Mouse (Mus musculus) erythroid progenitor cell, adult 5-6 weeks (primary cell): ENCODE results near the gene Calcoco2. TPM values are rescaled to one million over a fixed set of nuclear protein-coding genes. Genes with fewer than 3 reads are reported as not detected.
"Not testable (repeated sequence)": the region's sequence is repeated elsewhere in the genome, so short reads cannot be mapped to it uniquely, and the experiment has no call there.

Experiments used
- ATAC-seq: replicated peaks from 2 replicates; pipeline ENCODE4 v1.8.0; 2016; ENCODE audit warnings: moderate number of reproducible peaks, mild to moderate bottlenecking, moderate TSS enrichment, inconsistent platforms; ENCODE audit not compliant: poor library complexity, low FRiP score, severe bottlenecking
- total RNA-seq, 2 experiments: library from RNA; stranded (forward) in 1 of 2; stranded (reverse) in 1 of 2; fragments of 150-400 nt in 1 of 2; fragments of 186-747, 209-891 nt in 1 of 2; gene quantifications; 2 replicates each; pipeline versions ENCODE4 v1.2.3 to v1.2.4; 2015 to 2017; ENCODE audit warnings: low replicate concordance in 2 of 2

Calcoco2 gene
- not detected in 2 replicates for total RNA-seq (2015; ENCODE audit: low replicate concordance)
- total RNA-seq (2017; ENCODE audit: low replicate concordance): not detected in 2 replicates

- ATAC-seq: no peak
These were observed at the start of gene Calcoco2 for GRCm38 (mm10) chr11:96111751-96112150. Gene Calcoco2, minus strand, starts transcription at chr11:96111964.

GRCm38 (mm10) chr11:96147471-96147870, 35.7 kb upstream of the Calcoco2 start:
- ATAC-seq: no peak

- ATAC-seq: no peak
These were observed 34.0 kb upstream of the Calcoco2 start for GRCm38 (mm10) chr11:96145622-96146270.

- no peak for ATAC-seq
These were observed 32.0 kb upstream of the Calcoco2 start for GRCm38 (mm10) chr11:96143766-96144165.

- ATAC-seq: no peak
These were observed 29.0 kb upstream of the Calcoco2 start for GRCm38 (mm10) chr11:96140726-96141175.

- ATAC-seq: no peak
These were observed 24.1 kb upstream of the Calcoco2 start for GRCm38 (mm10) chr11:96135847-96136246.

GRCm38 (mm10) chr11:96133239-96133865, 21.6 kb upstream of the Calcoco2 start, which contains the start of gene Ttll6:
Gene Ttll6, plus strand, starts transcription at chr11:96133786.
- ATAC-seq: 0 out of 2 replicates have a peak, but pooled peaks have one; percentile 42

GRCm38 (mm10) chr11:96130606-96131005, 18.8 kb upstream of the Calcoco2 start:
- ATAC-seq: no peak

- ATAC-seq: no peak
These were observed 12.5 kb upstream of the Calcoco2 start for GRCm38 (mm10) chr11:96124052-96124914.

GRCm38 (mm10) chr11:96122806-96123205, 11.0 kb upstream of the Calcoco2 start:
- not testable (repeated sequence) for ATAC-seq

GRCm38 (mm10) chr11:96119401-96119800, 7.6 kb upstream of the Calcoco2 start:
- no peak for ATAC-seq

- not testable (repeated sequence) for ATAC-seq
These were observed 5.2 kb upstream of the Calcoco2 start for GRCm38 (mm10) chr11:96116925-96117324.

- ATAC-seq: no peak
These were observed 4.4 kb upstream of the Calcoco2 start for GRCm38 (mm10) chr11:96116116-96116515.

- ATAC-seq: no peak
These were observed 3.7 kb upstream of the Calcoco2 start for GRCm38 (mm10) chr11:96115416-96115815.

GRCm38 (mm10) chr11:96114077-96114476, 2.3 kb upstream of the Calcoco2 start:
- ATAC-seq: no peak

GRCm38 (mm10) chr11:96110950-96111349, 814 bp downstream of the Calcoco2 start:
- ATAC-seq: not testable (repeated sequence)

GRCm38 (mm10) chr11:96108376-96108775, 3.4 kb downstream of the Calcoco2 start:
- ATAC-seq: no peak

- peak; percentile 84; the same call in 1 of the 2 replicates for ATAC-seq
These were observed 18.4 kb downstream of the Calcoco2 start for GRCm38 (mm10) chr11:96093361-96093760.

- no peak for ATAC-seq
These were observed 19.0 kb downstream of the Calcoco2 start for GRCm38 (mm10) chr11:96092674-96093291.

- no peak for ATAC-seq
These were observed 20.7 kb downstream of the Calcoco2 start for GRCm38 (mm10) chr11:96091073-96091472.
